Mouse (Mus musculus): ENCODE data around the gene Kdm8. TPM values are rescaled to one million over a fixed set of nuclear protein-coding genes. Genes with fewer than 3 reads are reported as not detected.

Gene Kdm8
- total and polyA plus RNA-seq, 2 experiments from 2014 or later, result 3.1 to 6.9 TPM

GRCm38 (mm10) chr7:125511852-125512251, 67.4 kb downstream of the Kdm8 start:
- DNase-seq (no peak), ATAC-seq (no peak)
- H3K4me3 ChIP-seq (ENCODE audit: low read depth, low read length), result no peak overlapping the region
- WGBS, result 72% methylated on average over 2 of the region's 2 CpGs
- H3K9ac ChIP-seq, result no peak overlapping the region
- no peaks in the 10 kb centered on the region for H3K27me3 ChIP-seq (ENCODE audit: insufficient read depth, low read length)
- no peak overlapping the region for H3K27ac ChIP-seq (ENCODE audit: low read depth, low read length)
- H3K4me1 ChIP-seq (ENCODE audit: insufficient read depth), result no peaks in the 10 kb centered on the region
- H3K4me2 ChIP-seq (ENCODE audit: low read depth), result no peak overlapping the region
- TF ChIP-seq CTCF (IDR thresholded peaks at IDR 0.05; ENCODE audit: low read depth), result no peak
- no peaks in the 10 kb centered on the region for H3K36me3 ChIP-seq (ENCODE audit: insufficient read depth)
- H3K9me3 ChIP-seq (ENCODE audit: low read length), result no peaks in the 10 kb centered on the region

Other genes with a start within 250 kb of the Kdm8 start
- 43.3 and 58.6 TPM in 2 replicates for gene Nsmce1, start 46.9 kb downstream of the Kdm8 start, total RNA-seq (2014; rRNA removed)
- 107 and 123 TPM in 2 replicates for gene Nsmce1, start 46.9 kb downstream of the Kdm8 start, polyA plus RNA-seq (2015; fragmentation: Nextera tagmentation; extraction: Ambion mirVana)
- gene Il4ra, start 107.4 kb downstream of the Kdm8 start, total RNA-seq (2014; rRNA removed), result 6.0 and 6.9 TPM in 2 replicates
- 3.3 and 4.1 TPM in 2 replicates for gene Il4ra, start 107.4 kb downstream of the Kdm8 start, polyA plus RNA-seq (2015; fragmentation: Nextera tagmentation; extraction: Ambion mirVana)
- 0.95 and 1.2 TPM in 2 replicates for gene Il21r, start 158.8 kb downstream of the Kdm8 start, total RNA-seq (2014; rRNA removed)
- 0.21 and 0.23 TPM in 2 replicates for gene Il21r, start 158.8 kb downstream of the Kdm8 start, polyA plus RNA-seq (2015; fragmentation: Nextera tagmentation; extraction: Ambion mirVana)